21 mouse cellular contexts compared by ENCODE assay signal in genomic region chr15:94885026-94885425, GRCm38 (mm10).
DNase-seq lines count a peak whose midpoint lies in the region; ATAC-seq lines count a peak whose summit lies in the region.
"Had no signal": no experiment of that assay in that cellular context is flagged by ENCODE, and none has a peak within 500 bp of the region (broad histone marks: within the 10 kb centered on the region; RNA-seq: fewer than 3 reads in every experiment).

No protein-coding gene starts in this region.

- H3K4me3 ChIP-seq in forebrain, embryonic 15.5 days: no peak overlapping the region
- no peak overlapping the region for H3K4me3 ChIP-seq in forebrain, embryonic 11.5 days (ENCODE audit: low read depth, low read length)
- H3K4me3 ChIP-seq: embryonic facial prominence, embryonic 10.5 days; hindbrain, embryonic 15.5 days; limb, embryonic 13.5 days; liver, embryonic 12.5 days; midbrain, embryonic 13.5 days had no signal

- DNase-seq in forebrain, embryonic 11.5 days (ENCODE audit: low spot score): no peak
- peak; percentile 23 to 38 for DNase-seq in layer of hippocampus, adult 8-10 months (ENCODE audit: low spot score in 2 of 2)
- DNase-seq in layer of hippocampus, postnatal 25 days (ENCODE audit: extremely low spot score in 1 of 2, low spot score in 1 of 2): no peak
- DNase-seq in right cerebral cortex, postnatal 10 days (ENCODE audit: low spot score in 2 of 2): peak; percentile 36 to 59
- DNase-seq in right cerebral cortex, postnatal 14 days: no peak
- no peak for DNase-seq in cerebellum, postnatal 10 days
- DNase-seq: adrenal gland, postnatal 25 days; cerebellum, adult 11 months; cerebellum, adult 9-11 months; kidney, adult 2 months; lung, adult 18-20 months; thymus, adult 2 months had no signal

- no peaks in the 10 kb centered on the region for H3K4me1 ChIP-seq in forebrain, embryonic 15.5 days
- no peaks in the 10 kb centered on the region for H3K4me1 ChIP-seq in forebrain, embryonic 11.5 days (replicated peaks; ENCODE audit: control insufficient read depth, insufficient read depth, low read length)
- H3K4me1 ChIP-seq: embryonic facial prominence, embryonic 10.5 days; hindbrain, embryonic 15.5 days; limb, embryonic 13.5 days; liver, embryonic 12.5 days; midbrain, embryonic 13.5 days had no signal

- 49% methylated on average over 4 of the region's 4 CpGs for WGBS in forebrain, embryonic 15.5 days
- 78% methylated on average over 4 of the region's 4 CpGs for WGBS in forebrain, embryonic 11.5 days

- peak overlapping the region; percentile 54; the same call in 1 of the 2 replicates for H3K27ac ChIP-seq in forebrain, embryonic 15.5 days (replicated peaks)
- no peak overlapping the region for H3K27ac ChIP-seq in forebrain, embryonic 11.5 days (ENCODE audit: low read depth, low read length)
- H3K27ac ChIP-seq: embryonic facial prominence, embryonic 10.5 days; hindbrain, embryonic 15.5 days; kidney, postnatal 0 days; limb, embryonic 13.5 days; liver, embryonic 12.5 days; midbrain, embryonic 13.5 days had no signal

- H3K4me2 ChIP-seq in forebrain, embryonic 15.5 days (replicated peaks): no peak overlapping the region
- H3K4me2 ChIP-seq in forebrain, embryonic 11.5 days (ENCODE audit: low read depth, low read length, severe bottlenecking): no peak overlapping the region
- H3K4me2 ChIP-seq: heart, embryonic 11.5 days; hindbrain, embryonic 15.5 days; limb, embryonic 13.5 days; liver, embryonic 12.5 days; midbrain, embryonic 13.5 days had no signal

- no peaks in the 10 kb centered on the region for H3K9me3 ChIP-seq in forebrain, embryonic 15.5 days
- no peaks in the 10 kb centered on the region for H3K9me3 ChIP-seq in forebrain, embryonic 11.5 days (ENCODE audit: control insufficient read depth, low read length)
- H3K9me3 ChIP-seq: embryonic facial prominence, embryonic 10.5 days; hindbrain, embryonic 15.5 days; limb, embryonic 13.5 days; liver, embryonic 12.5 days; midbrain, embryonic 13.5 days had no signal

- no peaks in the 10 kb centered on the region for H3K27me3 ChIP-seq in forebrain, embryonic 15.5 days
- H3K27me3 ChIP-seq in forebrain, embryonic 11.5 days (ENCODE audit: control insufficient read depth, insufficient read depth, low read length): no peaks in the 10 kb centered on the region
- H3K27me3 ChIP-seq: hindbrain, embryonic 15.5 days; liver, embryonic 12.5 days; midbrain, embryonic 13.5 days had no signal

- no peaks in the 10 kb centered on the region for H3K36me3 ChIP-seq in forebrain, embryonic 15.5 days
- no peaks in the 10 kb centered on the region for H3K36me3 ChIP-seq in forebrain, embryonic 11.5 days (ENCODE audit: control insufficient read depth, insufficient read depth, low read length)
- H3K36me3 ChIP-seq: embryonic facial prominence, embryonic 10.5 days; hindbrain, embryonic 15.5 days; limb, embryonic 13.5 days; liver, embryonic 12.5 days; midbrain, embryonic 13.5 days had no signal

- no peak overlapping the region for H3K9ac ChIP-seq in forebrain, embryonic 15.5 days (replicated peaks)
- H3K9ac ChIP-seq in forebrain, embryonic 11.5 days (ENCODE audit: low read length): no peak overlapping the region
- H3K9ac ChIP-seq: hindbrain, embryonic 15.5 days; limb, embryonic 13.5 days; liver, embryonic 12.5 days; midbrain, embryonic 13.5 days had no signal

- no peak; the same call in 1 of the 2 replicates for ATAC-seq in forebrain, embryonic 15.5 days (replicated peaks)
- no peak for ATAC-seq in forebrain, embryonic 11.5 days (replicated peaks; ENCODE audit: low FRiP score)
- ATAC-seq: CD4-positive, CD25-positive, alpha-beta regulatory T cell, adult 4 months; liver, embryonic 12.5 days; midbrain, embryonic 13.5 days had no signal

Comparison
In these comparisons a context has a peak if more than half of its experiments do, and no peak if none do; other contexts are left out.
1. DNase-seq: peak in layer of hippocampus, adult 8-10 months (2 of 2) and right cerebral cortex, postnatal 10 days (2 of 2); none in forebrain, embryonic 11.5 days (single experiment), layer of hippocampus, postnatal 25 days (0 of 2), right cerebral cortex, postnatal 14 days (single experiment) and cerebellum, postnatal 10 days (0 of 2).